Mouse (Mus musculus): Measurements from ENCODE around the gene Olfr605.
"Not testable (repeated sequence)": the region's sequence is repeated elsewhere in the genome, so short reads cannot be mapped to it uniquely, and the experiment has no call there.

Gene Olfr605

DNA sequence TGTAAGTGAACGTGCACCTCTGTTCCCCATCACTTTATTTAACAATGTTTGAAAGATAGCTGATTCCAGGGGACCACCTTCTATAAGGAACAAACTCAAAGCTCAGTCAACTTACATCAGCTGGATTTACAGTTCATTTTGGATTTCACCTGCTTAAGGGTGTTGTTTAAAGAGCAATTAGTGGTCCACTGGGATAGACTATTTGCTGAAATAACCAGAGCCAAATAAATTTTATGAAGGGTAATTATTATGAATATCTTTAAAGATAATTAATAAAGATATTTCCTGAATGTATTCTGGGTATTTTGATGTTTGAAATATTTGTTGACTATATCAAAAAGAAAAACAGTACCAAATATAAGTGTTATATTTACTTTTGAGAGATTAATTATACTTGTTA is at the start of gene Olfr605:
TSS of gene Olfr605 (minus strand) at position 101 of the 400 bp plus-strand sequence.
- no peak for DNase-seq (ENCODE audit: low spot score in 2 of 2)

DNA sequence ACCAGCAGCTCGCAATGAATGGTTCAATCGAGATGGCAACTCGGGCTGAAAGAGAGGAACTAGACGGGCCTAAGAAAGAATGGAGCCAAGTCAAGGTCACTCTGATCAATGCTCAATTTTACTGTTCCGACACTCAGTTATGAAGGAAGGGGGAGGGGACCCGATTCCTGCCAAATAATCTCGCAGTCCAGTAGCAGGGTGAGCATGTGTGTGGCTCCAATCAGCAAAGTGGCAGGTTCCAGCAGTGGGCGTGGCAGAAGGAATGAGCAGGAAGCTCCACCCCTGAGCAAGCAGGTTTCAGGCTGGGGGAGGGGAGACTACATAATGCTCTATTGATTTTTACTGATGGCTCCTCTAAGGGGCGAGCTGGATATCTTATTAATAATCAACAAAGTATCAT is 31.9 kb upstream of the Olfr605 start:
- DNase-seq (ENCODE audit: low spot score in 2 of 2), result not testable (repeated sequence)

DNA sequence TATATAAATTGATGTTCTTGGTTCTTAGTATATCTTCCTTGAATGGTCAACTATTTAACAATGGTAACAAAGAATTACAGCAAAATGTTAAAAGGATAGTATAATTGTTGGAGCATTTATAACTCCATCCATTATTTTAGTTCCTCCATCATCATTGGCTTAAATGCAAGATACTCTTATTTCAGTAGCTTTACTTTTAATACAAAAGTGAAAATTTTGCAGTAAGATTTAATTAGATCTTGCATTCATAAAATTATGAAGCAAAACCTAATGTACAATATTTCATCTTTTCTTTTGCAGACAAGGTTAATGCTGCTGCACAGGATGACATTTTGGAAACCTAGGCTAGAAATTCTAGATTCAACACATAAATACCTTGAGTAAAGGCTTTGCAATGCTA is 24.3 kb upstream of the Olfr605 start, which contains the start of gene Olfr608:
TSS of gene Olfr608 (plus strand) at position 301 of the 400 bp plus-strand sequence.
- DNase-seq (ENCODE audit: low spot score in 2 of 2), result no peak

DNA sequence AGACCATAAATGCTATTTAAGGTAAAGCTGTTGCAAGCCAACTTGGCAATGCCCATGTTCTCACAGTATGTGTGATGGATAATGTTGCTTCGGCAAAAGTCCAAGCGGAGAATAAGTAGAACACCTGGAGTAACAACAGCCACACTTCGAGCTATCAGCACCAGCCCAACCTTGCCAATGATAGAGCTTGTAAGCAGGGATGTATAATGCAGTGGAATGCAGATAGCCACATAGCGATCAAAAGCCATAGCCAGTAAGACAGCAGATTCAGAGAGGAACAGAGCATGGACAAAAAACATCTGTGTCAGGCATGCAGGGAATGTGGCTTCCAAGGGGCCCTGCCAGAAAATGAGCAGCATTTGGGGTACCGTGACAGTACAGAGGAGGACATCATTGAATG is 15.4 kb upstream of the Olfr605 start:
- DNase-seq (ENCODE audit: low spot score in 2 of 2), result no peak

DNA sequence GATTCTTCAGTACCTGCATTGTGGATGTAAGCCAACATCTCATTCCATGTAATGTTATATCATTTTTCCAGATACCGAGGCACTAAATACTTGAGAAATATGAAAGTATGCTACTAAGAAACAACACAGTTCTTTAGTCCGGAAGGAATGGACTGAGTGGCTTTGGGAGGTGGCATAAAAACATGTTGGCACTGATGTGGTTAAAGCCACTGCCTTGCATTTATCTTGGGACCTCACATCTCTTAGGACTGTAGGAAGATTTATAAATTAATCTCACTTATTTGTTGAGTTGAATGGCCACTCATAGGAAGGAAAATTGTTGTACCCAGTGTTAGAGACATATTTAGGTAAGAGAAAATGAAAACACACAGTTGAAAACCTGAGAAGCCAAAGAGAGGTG is 3.5 kb upstream of the Olfr605 start, which contains the start of gene Olfr606:
TSS of gene Olfr606 (plus strand) at position 301 of the 400 bp plus-strand sequence.
- DNase-seq (ENCODE audit: low spot score in 2 of 2), result no peak

DNA sequence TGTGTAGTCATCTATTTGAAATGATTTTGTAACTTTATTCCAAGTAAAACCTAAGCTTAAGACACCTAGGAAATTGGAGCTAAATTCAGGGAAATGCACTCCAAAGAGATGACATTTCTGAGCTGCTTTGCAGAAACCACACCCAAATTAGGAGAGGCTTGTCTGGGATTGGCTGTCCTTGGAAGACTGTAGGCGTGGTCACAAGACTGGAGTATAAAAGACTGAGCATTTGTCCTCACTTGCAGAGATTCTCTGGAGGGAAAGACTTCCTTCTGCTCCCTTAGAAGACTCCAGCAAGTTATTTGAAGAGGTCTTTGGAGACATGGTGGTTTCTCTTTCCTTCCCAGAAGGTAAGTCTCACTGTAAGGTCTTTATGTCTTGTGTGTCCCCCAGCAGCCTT is 30.5 kb downstream of the Olfr605 start, which contains the start of gene Usp17lc:
TSS of gene Usp17lc (plus strand) at position 301 of the 400 bp plus-strand sequence.
- DNase-seq (ENCODE audit: low spot score in 2 of 2), result not testable (repeated sequence)

DNA sequence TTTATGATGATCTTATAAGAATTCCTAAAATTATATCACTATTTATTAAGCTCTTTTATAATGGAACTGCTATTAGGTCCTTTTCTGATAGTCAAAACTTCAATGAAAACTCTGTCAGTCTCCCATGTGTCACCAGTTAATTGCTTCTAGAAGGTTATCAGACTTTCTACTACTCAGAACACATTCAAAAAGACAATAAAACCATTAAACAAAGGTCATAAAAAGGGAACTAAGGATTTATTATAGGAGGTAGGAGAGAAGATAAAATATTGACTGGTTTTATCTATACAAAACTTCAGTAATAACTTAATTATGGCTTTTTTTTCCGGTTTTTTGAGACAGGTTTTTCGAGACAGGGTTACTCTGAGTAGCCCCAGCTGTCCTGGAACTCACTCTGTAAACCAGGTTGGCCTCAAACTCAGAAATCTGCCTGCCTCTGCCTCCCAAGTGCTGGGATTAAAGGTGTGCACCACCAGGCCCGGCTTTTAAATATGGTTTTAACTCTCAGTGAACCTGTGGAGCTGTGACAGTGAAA is 38.7 kb downstream of the Olfr605 start:
- not testable (repeated sequence) for DNase-seq (ENCODE audit: low spot score in 2 of 2)

DNA sequence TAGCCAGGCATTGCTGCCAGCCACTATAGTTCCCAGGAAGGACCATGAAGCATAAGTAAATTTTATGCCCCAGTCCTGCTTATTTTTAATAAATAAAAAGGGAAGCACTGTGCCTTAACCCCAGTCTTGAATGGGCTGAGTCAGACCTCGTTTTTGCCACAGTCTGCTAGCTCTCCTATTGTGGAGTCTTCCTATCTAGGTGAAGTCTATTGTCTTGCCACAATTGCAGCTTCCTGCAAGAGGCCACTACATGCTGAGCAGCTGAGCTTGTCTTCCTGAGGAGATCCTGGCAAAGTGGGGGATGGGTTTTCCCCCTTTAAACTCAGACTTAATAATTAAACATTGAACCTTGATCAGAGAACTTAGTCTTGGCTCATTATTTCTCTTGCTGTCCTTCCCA is 46.3 kb downstream of the Olfr605 start:
- no peak for DNase-seq (ENCODE audit: low spot score in 2 of 2)

DNA sequence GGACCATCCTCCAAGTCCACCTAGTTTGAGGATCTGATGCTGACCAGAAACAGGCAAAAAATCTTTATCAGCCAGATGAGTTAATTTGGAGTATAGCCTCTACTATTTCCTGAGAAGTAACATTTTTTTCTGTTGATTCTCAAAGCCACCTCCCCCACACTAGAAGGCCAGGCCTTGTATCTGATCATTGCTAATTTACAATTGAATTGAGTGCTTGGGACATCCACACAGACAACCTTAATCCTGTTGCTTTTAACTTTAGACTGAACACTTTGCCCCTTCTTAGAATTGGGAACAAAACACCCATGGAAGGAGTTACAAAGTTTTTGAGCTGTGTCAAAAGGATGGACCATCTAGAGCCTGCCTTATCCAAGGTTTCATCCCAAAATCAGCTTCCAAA is 47.5 kb downstream of the Olfr605 start:
- no peak for DNase-seq (ENCODE audit: low spot score in 2 of 2)

Measured in left cerebral cortex, adult 9 months (tissue).